7 mouse cellular contexts compared by ENCODE assay signal in genomic region chr1:92831188-92832001, GRCm38 (mm10). TPM values are rescaled to one million over a fixed set of nuclear protein-coding genes. Genes with fewer than 3 reads are reported as not detected.
A peak's percentile ranks its signal among the peaks of the same experiment; 100 is the strongest.
DNase-seq lines count a peak whose midpoint lies in the region; ATAC-seq and TF ChIP-seq lines count a peak whose summit lies in the region.

Gpc1 (plus strand) TSS chr1:92831645.

- peak within 1 kb of the TSS; percentile 81 for H3K27ac ChIP-seq in embryonic facial prominence, embryonic 11.5 days (replicated peaks; ENCODE audit: low read depth, low read length)
- peak within 1 kb of the TSS; percentile 94 for H3K27ac ChIP-seq in heart, adult 2 months
- peak within 1 kb of the TSS; percentile 97 for H3K27ac ChIP-seq in limb, embryonic 12.5 days
- H3K27ac ChIP-seq in midbrain, embryonic 15.5 days: peak within 1 kb of the TSS; percentile 93

- peak within 1 kb of the TSS; percentile 92 for H3K4me3 ChIP-seq in embryonic facial prominence, embryonic 11.5 days (ENCODE audit: low read depth, low read length)
- peak within 1 kb of the TSS; percentile 62 for H3K4me3 ChIP-seq in heart, adult 2 months
- peak within 1 kb of the TSS; percentile 95 for H3K4me3 ChIP-seq in limb, embryonic 12.5 days (replicated peaks)
- peak within 1 kb of the TSS; percentile 81 for H3K4me3 ChIP-seq in midbrain, embryonic 15.5 days

- intact Hi-C loops in heart, adult 2 months (cut with DNase I): loop anchor here (1.0 to 2.0 kb wide), 2 partner anchors 45 to 110 kb away; no protein-coding TSS in a partner anchor

- no peaks in the 10 kb centered on the region for H3K9me3 ChIP-seq in embryonic facial prominence, embryonic 11.5 days (replicated peaks; ENCODE audit: control insufficient read depth, low read length)
- no peaks in the 10 kb centered on the region for H3K9me3 ChIP-seq in limb, embryonic 12.5 days
- no peaks in the 10 kb centered on the region for H3K9me3 ChIP-seq in midbrain, embryonic 15.5 days

- 0% methylated on average over 43 of the region's 99 CpGs for WGBS in embryonic facial prominence, embryonic 11.5 days
- 1% methylated on average over 58 of the region's 99 CpGs for WGBS in heart, adult 2 months
- WGBS in limb, embryonic 12.5 days: under 1% methylated on average over 81 of the region's 99 CpGs
- under 1% methylated on average over 67 of the region's 99 CpGs for WGBS in midbrain, embryonic 15.5 days

- H3K36me3 ChIP-seq in embryonic facial prominence, embryonic 11.5 days (replicated peaks; ENCODE audit: control insufficient read depth, insufficient read depth, low read depth, low read length): no peaks in the 10 kb centered on the region
- no peaks in the 10 kb centered on the region for H3K36me3 ChIP-seq in heart, adult 2 months (ENCODE audit: control insufficient read depth, insufficient read depth, low read length)
- H3K36me3 ChIP-seq in limb, embryonic 12.5 days: peaks cover 25% of the 10 kb centered on the region
- no peaks in the 10 kb centered on the region for H3K36me3 ChIP-seq in midbrain, embryonic 15.5 days (replicated peaks)

- TF ChIP-seq EP300 in heart, adult 2 months (IDR thresholded peaks at IDR 0.05; ENCODE audit: insufficient read depth, low read depth, low read length): no peak

- peak; percentile 85 for DNase-seq in adrenal gland, postnatal 14 days
- DNase-seq in embryonic facial prominence, embryonic 11.5 days (ENCODE audit: low spot score): peak; percentile 92
- DNase-seq in heart, adult 2 months: peak; percentile 72 to 82
- peak; percentile 73 for DNase-seq in kidney, adult 8-10 months
- peak; percentile 16 to 58 for DNase-seq in spleen, adult 18-20 months

- TF ChIP-seq POLR2A in heart, adult 2 months (IDR thresholded peaks at IDR 0.05; ENCODE audit: insufficient read depth, low read depth, low read length): 0 out of 2 replicates have a peak, but pooled peaks have one; percentile 25

- peak within 1 kb of the TSS; percentile 94 for H3K9ac ChIP-seq in embryonic facial prominence, embryonic 11.5 days (replicated peaks; ENCODE audit: low read length)
- H3K9ac ChIP-seq in heart, adult 2 months (ENCODE audit: low read depth, low read length): peak within 1 kb of the TSS; percentile 83
- peak within 1 kb of the TSS; percentile 94 for H3K9ac ChIP-seq in limb, embryonic 12.5 days (replicated peaks)
- peak within 1 kb of the TSS; percentile 94 for H3K9ac ChIP-seq in midbrain, embryonic 15.5 days

- ATAC-seq in embryonic facial prominence, embryonic 11.5 days (replicated peaks; ENCODE audit: insufficient number of reproducible peaks, low FRiP score, low TSS enrichment, low read depth): peak; percentile 64
- peak; percentile 69 for ATAC-seq in limb, embryonic 12.5 days (ENCODE audit: insufficient number of reproducible peaks, insufficient read depth, low FRiP score, low TSS enrichment, low read depth)
- ATAC-seq in midbrain, embryonic 15.5 days (replicated peaks): peak; percentile 86

- no peak for TF ChIP-seq CTCF in heart, adult 2 months (IDR thresholded peaks at IDR 0.05)

- H3K4me1 ChIP-seq in embryonic facial prominence, embryonic 11.5 days (ENCODE audit: control insufficient read depth, insufficient read depth, low read length): peaks cover 5% of the 10 kb centered on the region
- no peaks in the 10 kb centered on the region for H3K4me1 ChIP-seq in heart, adult 2 months (ENCODE audit: control insufficient read depth, insufficient read depth, low read length)
- peaks cover 25% of the 10 kb centered on the region for H3K4me1 ChIP-seq in limb, embryonic 12.5 days (replicated peaks)
- H3K4me1 ChIP-seq in midbrain, embryonic 15.5 days: peaks cover 37% of the 10 kb centered on the region

- H3K79me2 ChIP-seq in heart, adult 2 months (replicated peaks; ENCODE audit: control insufficient read depth, insufficient read depth, low read length): no peaks in the 10 kb centered on the region

- peak within 1 kb of the TSS; percentile 77 for H3K4me2 ChIP-seq in embryonic facial prominence, embryonic 11.5 days (ENCODE audit: low read depth, low read length)
- peak within 1 kb of the TSS; percentile 78 for H3K4me2 ChIP-seq in limb, embryonic 12.5 days
- H3K4me2 ChIP-seq in midbrain, embryonic 15.5 days: peak within 1 kb of the TSS; percentile 81

- no peaks in the 10 kb centered on the region for H3K27me3 ChIP-seq in embryonic facial prominence, embryonic 11.5 days (ENCODE audit: control insufficient read depth, insufficient read depth, low read length)
- H3K27me3 ChIP-seq in heart, adult 2 months (ENCODE audit: control insufficient read depth, insufficient read depth, low read length): no peaks in the 10 kb centered on the region; the same call in 1 of the 2 replicates
- 0 out of 2 replicates have a peak, but pooled peaks cover 2% of the 10 kb centered on the region for H3K27me3 ChIP-seq in limb, embryonic 12.5 days
- H3K27me3 ChIP-seq in midbrain, embryonic 15.5 days (replicated peaks): 0 out of 2 replicates have a peak, but pooled peaks cover 2% of the 10 kb centered on the region

RNA-seq across cellular contexts. Expression of gene Gpc1, which starts in this region (rescaled TPM):
- total RNA-seq in adrenal gland, postnatal 14 days (2021): 41.9 and 43.2 TPM in 2 replicates
- polyA plus RNA-seq in embryonic facial prominence, embryonic 11.5 days (2014; fragmentation: Nextera tagmentation; extraction: Ambion mirVana): 37.7 and 41.9 TPM in 2 replicates
- 100 to 1,000 TPM; 428 to 505 TPM for total RNA-seq in heart, adult 2 months (2021)
- 249 and 279 TPM in 2 replicates for polyA plus RNA-seq in heart, adult 2 months (2012; rRNA removed)
- 82.2 and 87.9 TPM in 2 replicates for polyA plus RNA-seq in limb, embryonic 12.5 days (2016; fragmentation: Nextera tagmentation; extraction: Ambion mirVana)
- polyA plus RNA-seq in midbrain, embryonic 15.5 days (2015; fragmentation: Nextera tagmentation; extraction: Ambion mirVana): 62.3 and 66.1 TPM in 2 replicates

Comparison
In these comparisons a context has a peak if more than half of its experiments do, and no peak if none do; other contexts are left out.
1. Peak in every context shown above with its lines: DNase-seq, ATAC-seq, H3K4me3 ChIP-seq and H3K27ac ChIP-seq.
2. DNase-seq: peak in every context shown above with its lines; median percentile 92 in embryonic facial prominence, embryonic 11.5 days; 85 in adrenal gland, postnatal 14 days; 77 in heart, adult 2 months; 73 in kidney, adult 8-10 months; 37 in spleen, adult 18-20 months.